Mouse (Mus musculus): ENCODE measurements at regions not wholly inside any gene's neighbourhood (a gene's known extent, or its start where the extent isn't known, plus 50 kb on each side); places are given as distances from the start of the nearest gene placed in this dataset.
A peak's percentile ranks its signal among the peaks of the same experiment; 100 is the strongest.

GRCm38 (mm10) chr12:16023273-16023672 is 206.6 kb upstream of the Trib2 start:
- DNase-seq (ENCODE audit: low spot score in 2 of 2) = no peak

- no peak for DNase-seq (ENCODE audit: low spot score in 2 of 2)
These were observed 204.6 kb upstream of the Trib2 start for GRCm38 (mm10) chr12:16021202-16021821.

GRCm38 (mm10) chr12:16018237-16018636 is 201.5 kb upstream of the Trib2 start:
- no peak for DNase-seq (ENCODE audit: low spot score in 2 of 2)

GRCm38 (mm10) chr12:16016621-16017020 is 199.9 kb upstream of the Trib2 start:
- DNase-seq (ENCODE audit: low spot score in 2 of 2) = no peak

- DNase-seq (ENCODE audit: low spot score in 2 of 2) = no peak
These were observed 198.9 kb upstream of the Trib2 start for GRCm38 (mm10) chr12:16015596-16015995.

GRCm38 (mm10) chr12:16014679-16015078 is 198.0 kb upstream of the Trib2 start:
- no peak for DNase-seq (ENCODE audit: low spot score in 2 of 2)

- DNase-seq (ENCODE audit: low spot score in 2 of 2) = no peak
These were observed 197.3 kb upstream of the Trib2 start for GRCm38 (mm10) chr12:16013861-16014630.

- DNase-seq (ENCODE audit: low spot score in 2 of 2) = no peak
These were observed 196.6 kb upstream of the Trib2 start for GRCm38 (mm10) chr12:16013354-16013753.

- DNase-seq (ENCODE audit: low spot score in 2 of 2) = no peak
These were observed 195.4 kb upstream of the Trib2 start for GRCm38 (mm10) chr12:16012081-16012480.

GRCm38 (mm10) chr12:16009822-16010620 is 193.3 kb upstream of the Trib2 start:
- no peak for DNase-seq (ENCODE audit: low spot score in 2 of 2)

GRCm38 (mm10) chr12:16008763-16009515 is 192.2 kb upstream of the Trib2 start:
- DNase-seq (ENCODE audit: low spot score in 2 of 2) = no peak

- no peak for DNase-seq (ENCODE audit: low spot score in 2 of 2)
These were observed 191.5 kb upstream of the Trib2 start for GRCm38 (mm10) chr12:16008261-16008660.

- DNase-seq (ENCODE audit: low spot score in 2 of 2) = peak; percentile 41 to 42
These were observed 190.0 kb upstream of the Trib2 start for GRCm38 (mm10) chr12:16006688-16007087.

- no peak for DNase-seq (ENCODE audit: low spot score in 2 of 2)
These were observed 189.6 kb upstream of the Trib2 start for GRCm38 (mm10) chr12:16006286-16006685.

- DNase-seq (ENCODE audit: low spot score in 2 of 2) = no peak
These were observed 185.1 kb upstream of the Trib2 start for GRCm38 (mm10) chr12:16001811-16002210.

- DNase-seq (ENCODE audit: low spot score in 2 of 2) = no peak
These were observed 184.5 kb upstream of the Trib2 start for GRCm38 (mm10) chr12:16001225-16001624.

- no peak for DNase-seq (ENCODE audit: low spot score in 2 of 2)
These were observed 181.6 kb upstream of the Trib2 start for GRCm38 (mm10) chr12:15998331-15998730.

- DNase-seq (ENCODE audit: low spot score in 2 of 2) = no peak
These were observed 177.1 kb upstream of the Trib2 start for GRCm38 (mm10) chr12:15993866-15994265.

GRCm38 (mm10) chr12:15986351-15986750 is 169.6 kb upstream of the Trib2 start:
- no peak for DNase-seq (ENCODE audit: low spot score in 2 of 2)

- DNase-seq (ENCODE audit: low spot score in 2 of 2) = no peak
These were observed 168.9 kb upstream of the Trib2 start for GRCm38 (mm10) chr12:15985649-15986048.

GRCm38 (mm10) chr12:15983591-15984300 is 167.0 kb upstream of the Trib2 start:
- no peak for DNase-seq (ENCODE audit: low spot score in 2 of 2)
